Comparison of ENCODE assay signal across 9 mouse cellular contexts in the genomic region with DNA sequence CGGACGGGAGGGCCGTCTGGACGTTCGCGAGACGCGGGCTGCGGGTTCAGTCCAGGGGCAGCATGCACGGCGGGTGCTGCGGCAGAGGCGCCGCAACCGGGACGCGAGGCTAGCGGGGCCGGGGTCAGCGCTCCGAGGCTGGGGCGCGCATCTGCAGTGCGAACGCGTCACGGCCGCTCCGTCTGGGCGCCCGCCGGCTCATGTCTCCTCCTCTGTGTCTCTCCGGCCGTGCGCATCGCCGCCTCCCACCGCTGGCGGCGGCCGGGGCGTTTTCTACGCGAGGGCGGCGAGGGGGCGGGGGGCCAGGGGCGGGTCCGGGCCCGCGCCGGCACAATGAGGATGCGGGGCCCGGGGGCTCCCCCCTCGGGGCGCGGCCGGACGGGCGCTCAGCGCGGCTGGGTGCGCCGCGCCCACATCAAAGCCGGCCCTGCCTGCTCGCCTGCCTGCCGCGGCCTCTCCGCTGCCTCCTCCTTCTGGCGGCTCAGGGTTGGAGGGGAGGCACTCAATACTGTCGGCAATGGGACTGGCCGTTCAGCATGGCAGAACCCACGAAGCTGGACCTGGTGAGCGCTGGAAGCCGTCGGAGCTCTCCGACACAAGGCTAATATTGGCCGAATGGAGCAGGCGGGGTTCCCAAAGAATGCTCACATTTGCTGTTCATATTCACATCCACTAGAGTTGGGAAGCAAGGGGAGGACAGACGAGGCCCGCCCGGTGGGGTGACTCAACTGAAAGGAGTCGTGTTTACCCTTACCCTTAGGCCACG. TPM values are rescaled to one million over a fixed set of nuclear protein-coding genes. Genes with fewer than 3 reads are reported as not detected.
A peak's percentile ranks its signal among the peaks of the same experiment; 100 is the strongest.
DNase-seq lines count a peak whose midpoint lies in the region; ATAC-seq and TF ChIP-seq lines count a peak whose summit lies in the region.
"Had no signal": no experiment of that assay in that cellular context is flagged by ENCODE, and none has a peak within 500 bp of the region (broad histone marks: within the 10 kb centered on the region; RNA-seq: fewer than 3 reads in every experiment).

No protein-coding gene starts in this region.

- H3K27me3 ChIP-seq in embryonic facial prominence, embryonic 15.5 days: peaks cover 20% of the 10 kb centered on the region
- no peaks in the 10 kb centered on the region for H3K27me3 ChIP-seq in heart, postnatal 0 days (ENCODE audit: control insufficient read depth, insufficient read depth, low read length)
- H3K27me3 ChIP-seq in megakaryocyte, embryonic 14.5 days (replicated peaks): peaks cover 58% of the 10 kb centered on the region

- TF ChIP-seq EP300 in heart, postnatal 0 days (IDR thresholded peaks at IDR 0.05; ENCODE audit: low read depth): no peak

- peak; percentile 64 for ATAC-seq in embryonic facial prominence, embryonic 15.5 days (ENCODE audit: insufficient number of reproducible peaks, low FRiP score, low TSS enrichment, low read depth)
- ATAC-seq in heart, postnatal 0 days (ENCODE audit: insufficient read depth, low read depth): peak; percentile 15

- peak overlapping the region; percentile 44 for H3K9ac ChIP-seq in embryonic facial prominence, embryonic 15.5 days
- peak overlapping the region; percentile 58 for H3K9ac ChIP-seq in heart, postnatal 0 days (replicated peaks; ENCODE audit: low read depth, low read length)

- peak overlapping the region; percentile 59 for H3K4me3 ChIP-seq in embryonic facial prominence, embryonic 15.5 days (replicated peaks)
- peak overlapping the region; percentile 72 for H3K4me3 ChIP-seq in heart, postnatal 0 days (ENCODE audit: low read depth, low read length)
- peak overlapping the region; percentile 91 for H3K4me3 ChIP-seq in megakaryocyte, embryonic 14.5 days (replicated peaks)

- H3K36me3 ChIP-seq in embryonic facial prominence, embryonic 15.5 days: peaks cover 21% of the 10 kb centered on the region
- peaks cover 21% of the 10 kb centered on the region for H3K36me3 ChIP-seq in heart, postnatal 0 days (replicated peaks; ENCODE audit: control insufficient read depth, insufficient read depth, low read length)
- peaks cover 35% of the 10 kb centered on the region for H3K36me3 ChIP-seq in megakaryocyte, embryonic 14.5 days (replicated peaks; ENCODE audit: low read length)

- 0% methylated on average over 45 of the region's 85 CpGs for WGBS in embryonic facial prominence, embryonic 15.5 days
- WGBS in heart, postnatal 0 days: under 1% methylated on average over 56 of the region's 85 CpGs

- TF ChIP-seq CTCF in heart, postnatal 0 days (IDR thresholded peaks at IDR 0.05; ENCODE audit: low read depth): no peak

- DNase-seq in ovary, postnatal 36 days (ENCODE audit: low spot score): peak; percentile 61
- no peak for DNase-seq in ovary, postnatal 14 days (ENCODE audit: low spot score)
- DNase-seq in heart, postnatal 0 days (ENCODE audit: low spot score): peak; percentile 54
- peak; percentile 32 to 55 for DNase-seq in kidney, postnatal 36 days
- peak; percentile 6 for DNase-seq in spleen, adult 12 weeks (ENCODE audit: low spot score)
- DNase-seq in right cerebral cortex, postnatal 14 days: no peak

- peak overlapping the region; percentile 96 for H3K4me2 ChIP-seq in embryonic facial prominence, embryonic 15.5 days (replicated peaks)
- peak overlapping the region; percentile 91 for H3K4me2 ChIP-seq in heart, postnatal 0 days (ENCODE audit: low read depth, low read length)

- peak overlapping the region; percentile 75 for H3K27ac ChIP-seq in embryonic facial prominence, embryonic 15.5 days (replicated peaks)
- H3K27ac ChIP-seq in heart, postnatal 0 days (ENCODE audit: low read depth): peak overlapping the region; percentile 88

- peaks cover 50% of the 10 kb centered on the region for H3K4me1 ChIP-seq in embryonic facial prominence, embryonic 15.5 days
- peaks cover 25% of the 10 kb centered on the region for H3K4me1 ChIP-seq in heart, postnatal 0 days (ENCODE audit: control insufficient read depth, insufficient read depth)
- peaks cover 31% of the 10 kb centered on the region for H3K4me1 ChIP-seq in megakaryocyte, embryonic 14.5 days

- H3K9me3 ChIP-seq in embryonic facial prominence, embryonic 15.5 days (replicated peaks): no peaks in the 10 kb centered on the region
- H3K9me3 ChIP-seq in heart, postnatal 0 days (replicated peaks; ENCODE audit: control insufficient read depth, low read length): no peaks in the 10 kb centered on the region
- no peaks in the 10 kb centered on the region for H3K9me3 ChIP-seq in megakaryocyte, embryonic 14.5 days

RNA-seq across cellular contexts. Expression of a gene that starts 0.6 kb away (rescaled TPM):
- 9.5 and 10.3 TPM in 2 replicates for polyA plus RNA-seq in embryonic facial prominence, embryonic 15.5 days (2015; fragmentation: Nextera tagmentation; extraction: Ambion mirVana)
- 2.8 and 10.5 TPM in 2 replicates for total RNA-seq in heart, postnatal 0 days (2014; rRNA removed; ENCODE audit: low replicate concordance)
- 10.7 and 10.8 TPM in 2 replicates for polyA plus RNA-seq in heart, postnatal 0 days (2015; fragmentation: Nextera tagmentation; extraction: Ambion mirVana)
- polyA plus RNA-seq in megakaryocyte, embryonic 14.5 days (2012; ENCODE audit: insufficient read depth, low replicate concordance): not detected in 2 replicates

RNA-seq across cellular contexts. Expression of a gene that starts 15.3 kb away (rescaled TPM):
- polyA plus RNA-seq in embryonic facial prominence, embryonic 15.5 days (2015; fragmentation: Nextera tagmentation; extraction: Ambion mirVana): 769 and 852 TPM in 2 replicates
- 156 and 179 TPM in 2 replicates for total RNA-seq in heart, postnatal 0 days (2014; rRNA removed; ENCODE audit: low replicate concordance)
- 254 and 259 TPM in 2 replicates for polyA plus RNA-seq in heart, postnatal 0 days (2015; fragmentation: Nextera tagmentation; extraction: Ambion mirVana)
- polyA plus RNA-seq in megakaryocyte, embryonic 14.5 days (2012; ENCODE audit: insufficient read depth, low replicate concordance): 6.4 and 137 TPM in 2 replicates

RNA-seq across cellular contexts. Expression of a gene that starts 55.6 kb away (rescaled TPM):
- polyA plus RNA-seq in embryonic facial prominence, embryonic 15.5 days (2015; fragmentation: Nextera tagmentation; extraction: Ambion mirVana): 0.52 and 0.63 TPM in 2 replicates
- total RNA-seq in heart, postnatal 0 days (2014; rRNA removed; ENCODE audit: low replicate concordance): not detected in 2 replicates
- not detected in 2 replicates for polyA plus RNA-seq in heart, postnatal 0 days (2015; fragmentation: Nextera tagmentation; extraction: Ambion mirVana)
- not detected in 2 replicates for polyA plus RNA-seq in megakaryocyte, embryonic 14.5 days (2012; ENCODE audit: insufficient read depth, low replicate concordance)
- total RNA-seq: left cerebral cortex, adult 8-10 months had no signal

Comparison
In these comparisons a context has a peak if more than half of its experiments do, and no peak if none do; other contexts are left out.
1. DNase-seq: peak in ovary, postnatal 36 days (single experiment), heart, postnatal 0 days (single experiment), kidney, postnatal 36 days (2 of 2) and spleen, adult 12 weeks (single experiment); none in ovary, postnatal 14 days (single experiment) and right cerebral cortex, postnatal 14 days (single experiment).
2. RNA of a gene that starts 0.6 kb away (polyA plus RNA-seq): 10.7 to 10.8 TPM in heart, postnatal 0 days and 9.5 to 10.3 TPM in embryonic facial prominence, embryonic 15.5 days; not detected in megakaryocyte, embryonic 14.5 days; every median in the first group is over 10 times any median in the second.
3. Peak in every context shown above with its lines, with median percentiles within 50 percentile points of each other: H3K4me3 ChIP-seq.